Mouse (Mus musculus) left cerebral cortex, postnatal 10 days (tissue): ENCODE results near the gene Cpeb2. TPM values are rescaled to one million over a fixed set of nuclear protein-coding genes. Genes with fewer than 3 reads are reported as not detected.

Experiments used
- DNase-seq, 2 experiments: peaks; one replicate each; pipeline ENCODE4 v3.0.0; 2021 to 2022; ENCODE audit warnings: low spot score in 2 of 2, mixed read lengths in 1 of 2; ENCODE audit errors: extremely low spot score in 1 of 2
- intact Hi-C: fragments of 180-260 bp; cut with DNase I; formaldehyde crosslinking; loops from one replicate; pipeline ENCODE4 v1.15.1; 2025
- total RNA-seq, 2 experiments: library from RNA; stranded (reverse); gene quantifications; 2 replicates each; pipeline ENCODE4 v1.2.3; 2021

Cpeb2 gene
- total RNA-seq, 2 experiments from 2014 or later, result 61.9 to 66.7 TPM

DNA sequence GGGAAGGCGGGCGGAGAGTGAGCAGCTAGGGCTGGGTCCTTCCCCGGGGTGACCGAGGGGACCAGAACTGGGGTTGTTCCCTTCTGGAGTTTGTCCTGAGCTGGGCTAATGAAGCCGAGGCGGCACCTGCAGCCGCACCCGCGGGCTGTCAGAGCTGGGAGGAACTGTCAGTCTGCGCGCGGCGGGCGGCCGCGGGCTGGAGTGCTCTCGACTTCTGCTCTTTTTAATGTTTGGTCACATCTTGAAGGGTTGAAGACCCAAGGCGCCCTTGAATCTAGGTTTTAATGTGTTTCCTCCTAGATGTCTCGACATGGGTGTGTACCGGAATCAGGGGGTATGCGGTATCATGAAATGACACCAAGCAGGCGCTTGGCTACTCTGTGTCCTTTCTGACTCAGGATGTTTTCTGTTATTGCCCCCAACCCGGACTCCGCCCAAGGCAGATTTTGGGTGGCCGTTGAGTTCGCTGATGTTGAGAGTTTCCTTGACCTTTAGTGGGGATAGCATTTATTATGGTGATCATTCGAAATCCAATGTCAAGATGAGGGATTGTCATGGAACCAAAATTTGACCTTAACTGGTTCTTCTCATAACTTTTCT lies 2.3 kb downstream of the Cpeb2 start:
- peak in 1 of 2 experiments; percentile 46 for DNase-seq
- intact Hi-C loops, result loop anchor here (5.0 to 10.0 kb wide), 4 partner anchors 130 to 1348 kb away; no protein-coding TSS in a partner anchor

DNA sequence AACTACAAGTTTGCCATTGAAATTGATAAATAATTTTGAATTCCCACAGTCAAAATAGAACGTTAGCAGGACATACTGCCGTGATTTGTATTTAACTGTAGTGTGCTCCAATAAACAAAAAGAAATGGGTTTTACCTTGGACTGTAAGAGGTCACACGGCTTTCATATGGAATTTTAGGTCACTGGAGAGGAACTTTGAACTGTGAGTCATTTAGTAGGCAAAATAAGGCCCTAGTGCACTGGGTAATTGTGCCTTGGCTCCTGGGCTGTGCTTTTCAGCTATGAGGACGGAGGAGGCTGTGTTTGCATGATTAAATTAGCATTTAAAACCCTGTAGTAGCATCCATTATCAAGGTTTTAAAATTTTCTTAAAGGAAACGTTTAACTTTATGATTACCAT lies 3.0 kb downstream of the Cpeb2 start:
- intact Hi-C loops, result loop anchor here (5.0 to 10.0 kb wide), 4 partner anchors 129 to 1349 kb away; no protein-coding TSS in a partner anchor
- no peak for DNase-seq

DNA sequence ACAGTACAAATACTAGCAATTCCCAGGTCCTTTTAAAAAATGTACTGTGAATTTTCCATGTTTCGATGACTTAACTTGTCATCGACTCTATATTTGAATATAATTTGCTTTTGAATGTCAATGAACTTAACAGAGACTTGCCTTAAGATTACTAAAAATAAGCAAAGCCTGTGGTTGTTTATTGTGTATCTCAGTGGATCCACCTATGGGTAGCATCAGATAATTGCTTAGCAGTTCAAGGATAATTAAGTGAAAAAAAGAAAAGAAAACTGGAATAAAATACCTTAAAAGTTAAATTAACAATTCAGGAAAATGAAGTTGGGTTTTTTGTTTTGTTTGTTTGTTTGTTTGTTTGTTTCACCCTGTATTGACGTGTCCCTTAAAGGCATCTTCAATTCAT lies 3.5 kb downstream of the Cpeb2 start:
- DNase-seq, result no peak
- intact Hi-C loops, result loop anchor here (5.0 to 10.0 kb wide), 4 partner anchors 128 to 1349 kb away; no protein-coding TSS in a partner anchor

DNA sequence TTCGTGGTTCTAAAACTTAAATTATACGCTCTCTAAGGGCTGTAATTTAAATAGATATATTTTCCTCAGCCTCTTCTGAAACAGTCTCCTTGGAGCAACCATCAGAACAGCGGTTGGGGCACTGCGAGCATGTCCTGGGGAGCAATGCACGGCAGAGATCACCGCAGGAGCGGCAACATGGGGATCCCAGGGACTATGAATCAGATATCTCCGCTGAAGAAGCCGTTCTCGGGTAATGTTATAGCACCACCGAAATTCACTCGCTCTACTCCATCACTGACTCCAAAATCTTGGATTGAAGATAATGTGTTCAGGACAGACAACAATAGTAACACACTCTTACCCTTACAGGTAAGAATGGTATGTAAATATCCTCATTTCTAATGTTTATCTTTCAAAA lies 4.3 kb downstream of the Cpeb2 start:
- intact Hi-C loops, result loop anchor here (5.0 to 10.0 kb wide), 4 partner anchors 128 to 1350 kb away; no protein-coding TSS in a partner anchor
- no peak for DNase-seq

DNA sequence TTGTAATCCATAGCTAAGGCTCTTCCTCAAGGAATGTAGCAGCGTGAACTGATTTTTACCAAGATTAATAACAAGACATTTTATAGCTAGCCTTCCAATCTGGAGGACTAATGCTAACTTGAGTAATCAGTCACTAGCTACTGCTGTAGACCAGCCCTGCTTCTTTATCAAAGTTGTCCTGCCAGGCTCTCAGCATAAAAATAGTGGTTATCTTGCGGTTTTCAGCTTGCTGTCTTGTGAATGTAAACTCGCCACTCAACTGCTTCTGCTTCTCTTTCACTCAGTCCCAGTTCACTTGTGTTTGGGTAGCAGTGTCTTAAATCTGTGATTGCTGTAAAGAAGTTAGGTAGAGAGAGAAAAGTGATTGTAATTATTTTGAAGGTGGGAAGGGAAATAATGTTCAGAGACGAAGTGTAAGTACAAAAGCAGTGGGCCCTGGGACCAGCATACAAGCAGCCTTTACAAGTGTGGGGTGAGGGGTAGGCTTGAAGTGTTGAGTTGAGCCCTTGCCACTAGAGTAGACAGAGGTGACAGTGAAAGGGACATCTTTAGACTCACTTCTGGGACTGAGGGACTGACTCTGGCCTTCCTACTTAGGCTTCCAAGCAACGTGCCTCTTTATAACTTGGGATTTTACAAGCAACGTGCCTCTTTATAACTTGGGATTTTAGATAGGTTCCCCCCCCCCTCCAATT lies 6.3 kb downstream of the Cpeb2 start:
- DNase-seq, result no peak
- intact Hi-C loops, result loop anchor here (5.0 to 10.0 kb wide), 4 partner anchors 126 to 1352 kb away; no protein-coding TSS in a partner anchor

DNA sequence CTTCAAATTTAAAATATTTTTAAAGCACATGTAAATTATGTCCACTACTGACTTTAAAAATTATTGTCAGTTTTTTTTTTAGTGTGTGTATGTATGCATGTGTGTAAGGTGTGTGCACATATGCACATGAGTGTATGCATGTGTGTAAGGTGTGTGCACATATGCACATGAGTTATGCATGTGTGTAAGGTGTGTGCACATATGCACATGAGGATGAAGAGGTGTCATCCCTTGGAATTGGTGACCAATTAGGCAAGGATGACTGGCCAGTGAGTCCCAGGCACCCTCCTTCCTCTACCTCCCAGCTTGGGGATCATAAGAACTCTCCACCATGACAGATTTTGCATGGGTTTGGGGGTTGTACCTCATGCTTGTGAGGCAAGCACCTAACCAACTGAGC lies 7.8 kb downstream of the Cpeb2 start:
- DNase-seq, result no peak
- intact Hi-C loops, result no loop called here

DNA sequence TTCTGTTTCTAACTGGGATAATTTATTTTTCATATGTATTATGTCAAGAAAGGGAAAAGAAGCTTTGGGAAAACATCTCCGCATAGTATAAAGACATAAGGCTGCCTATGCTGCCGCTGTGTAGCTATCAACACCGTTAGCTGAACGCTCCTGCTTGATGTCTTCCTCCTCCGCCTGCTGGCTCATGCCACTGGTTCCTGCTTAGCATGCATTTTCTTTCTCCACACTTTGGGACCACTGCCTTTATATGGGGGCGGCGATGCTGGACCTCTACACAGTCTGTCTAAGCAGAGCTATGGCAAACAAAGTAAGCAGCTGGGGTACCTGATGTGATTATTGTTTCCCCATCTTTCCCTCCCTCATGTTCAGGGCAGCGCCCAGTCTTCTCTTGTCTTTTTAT lies 13.3 kb downstream of the Cpeb2 start:
- intact Hi-C loops, result no loop called here
- no peak for DNase-seq

DNA sequence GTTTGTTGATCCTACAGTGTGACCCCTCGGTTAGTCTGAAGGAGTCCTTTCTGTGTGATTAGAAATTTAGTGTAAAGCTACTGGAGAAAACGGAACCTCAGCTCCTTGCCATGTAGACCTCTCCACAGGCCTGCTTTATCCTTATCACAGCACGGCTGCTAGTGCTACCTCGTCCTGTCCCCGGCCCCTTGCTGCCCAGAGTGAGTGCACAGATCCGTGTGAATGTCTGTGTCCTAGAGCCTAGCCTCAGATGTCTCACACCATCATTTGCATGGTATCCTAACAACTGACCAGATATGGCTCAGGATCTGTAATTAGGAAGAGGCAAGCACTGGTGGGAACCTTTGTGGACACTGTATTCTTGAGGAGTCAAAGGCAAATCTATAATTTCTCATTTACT lies 14.0 kb downstream of the Cpeb2 start:
- intact Hi-C loops, result no loop called here

DNA sequence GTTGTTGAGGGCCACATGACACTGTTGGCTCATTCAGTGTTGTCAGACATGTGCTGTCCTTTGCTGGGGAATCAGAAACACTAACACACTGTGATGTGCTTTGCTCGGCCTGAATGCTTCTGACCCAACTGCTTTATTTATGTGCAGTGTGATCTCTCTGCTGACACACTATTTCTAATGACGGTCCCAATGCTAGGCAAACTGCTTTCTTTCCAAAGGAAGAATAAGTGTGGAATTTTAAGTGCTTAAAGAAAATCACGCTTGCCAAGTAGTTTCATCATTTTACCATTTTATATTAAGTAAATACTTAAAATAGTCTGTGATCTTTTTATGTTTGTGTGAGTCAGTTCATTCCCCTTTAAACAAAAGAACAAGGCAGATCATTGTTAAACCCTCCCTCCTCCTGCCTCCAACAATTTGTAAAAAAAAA lies 15.0 kb downstream of the Cpeb2 start:
- no peak for DNase-seq
- intact Hi-C loops, result no loop called here

More for the DNA sequence above, 14.0 kb downstream of the Cpeb2 start:
- no peak for DNase-seq

DNA sequence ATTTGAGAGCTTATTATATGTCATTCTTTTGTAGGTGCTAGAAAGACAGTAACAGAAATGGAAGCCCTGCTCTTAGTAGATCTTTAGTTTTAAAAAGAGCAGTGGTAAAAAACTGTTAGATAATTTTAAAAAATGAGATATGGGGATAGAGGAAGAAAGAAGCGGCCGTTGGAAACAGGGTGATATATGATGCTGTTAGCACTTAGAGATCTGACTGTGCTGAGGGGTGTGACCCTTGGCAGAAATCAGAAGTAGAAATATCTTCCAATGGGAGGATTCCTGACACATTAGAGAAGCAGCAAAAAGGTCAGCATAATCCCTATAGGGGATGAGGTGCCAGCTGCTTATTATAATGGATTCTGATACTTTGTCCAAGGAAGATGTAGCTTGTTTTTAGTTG lies 24.5 kb downstream of the Cpeb2 start:
- intact Hi-C loops, result no loop called here

DNA sequence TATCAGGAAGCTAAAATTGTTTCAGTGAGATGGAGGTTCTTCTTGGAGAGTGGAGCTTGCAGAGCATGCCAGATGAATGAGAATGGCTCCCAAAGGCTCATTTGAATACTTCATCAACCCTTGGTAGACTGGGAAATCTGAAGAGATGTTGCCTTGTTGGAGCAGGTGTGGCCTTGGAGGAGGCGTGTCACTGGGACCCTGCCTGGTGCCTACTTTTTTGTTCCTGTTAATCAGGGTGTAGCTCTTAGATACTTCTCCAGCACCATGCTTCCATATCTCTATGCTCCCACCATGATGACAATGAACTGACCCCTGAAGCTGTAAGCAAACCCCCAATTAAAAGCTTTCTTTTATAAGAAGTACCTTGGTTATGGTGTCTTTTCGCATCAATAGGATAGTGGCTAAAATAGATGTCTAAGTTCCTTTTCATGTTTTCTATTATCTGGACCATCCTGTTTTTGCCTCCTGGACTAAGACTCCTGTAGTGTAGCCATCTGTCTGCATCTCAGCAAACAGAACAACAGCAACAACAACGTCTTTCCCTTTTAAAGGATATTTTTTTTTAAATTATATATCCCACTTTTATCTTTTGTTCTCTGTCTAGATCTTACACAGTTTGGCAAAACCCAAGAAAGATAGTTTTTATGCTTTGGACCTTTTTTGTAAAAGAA lies 25.6 kb downstream of the Cpeb2 start:
- no peak for DNase-seq
- intact Hi-C loops, result no loop called here

More for the DNA sequence above, 24.5 kb downstream of the Cpeb2 start:
- DNase-seq, result no peak

DNA sequence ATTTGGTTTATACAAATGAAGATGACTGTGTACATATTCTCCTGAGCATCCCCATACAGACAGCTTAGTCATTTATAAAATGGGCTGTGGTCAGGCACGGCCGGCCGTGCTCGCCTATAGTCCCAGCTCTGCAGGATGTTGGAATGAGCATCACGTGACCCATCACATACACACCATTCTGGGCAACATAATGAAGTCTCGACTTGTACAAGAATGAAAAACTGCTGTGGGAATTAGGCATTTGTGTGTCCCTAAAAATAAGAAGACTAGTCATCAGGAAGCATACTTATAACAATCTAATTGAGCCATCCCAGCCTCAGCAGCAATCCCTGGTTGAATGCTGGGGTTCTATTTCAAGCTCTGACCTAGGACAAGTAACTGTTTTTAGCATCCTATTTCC lies 28.8 kb downstream of the Cpeb2 start:
- no peak for DNase-seq
- intact Hi-C loops, result no loop called here

DNA sequence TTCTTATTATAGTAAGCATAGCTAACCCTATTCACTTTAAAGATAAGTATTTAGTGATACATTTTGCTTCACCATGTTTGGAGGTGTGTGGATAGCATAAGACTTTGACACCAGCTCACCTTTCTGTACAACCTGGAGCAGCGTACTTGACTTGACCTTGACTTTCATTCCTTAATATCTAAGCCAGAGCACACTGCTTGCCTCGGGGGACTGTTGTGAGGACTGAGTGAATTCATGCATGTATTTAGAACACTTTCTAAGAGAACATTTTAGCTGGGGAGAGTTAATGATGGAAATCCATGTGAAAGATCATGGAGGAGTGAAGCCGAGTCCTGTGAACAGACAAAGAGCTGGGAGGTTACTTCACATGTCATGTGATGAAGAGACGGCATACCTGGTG lies 31.0 kb downstream of the Cpeb2 start:
- intact Hi-C loops, result no loop called here
- no peak for DNase-seq

DNA sequence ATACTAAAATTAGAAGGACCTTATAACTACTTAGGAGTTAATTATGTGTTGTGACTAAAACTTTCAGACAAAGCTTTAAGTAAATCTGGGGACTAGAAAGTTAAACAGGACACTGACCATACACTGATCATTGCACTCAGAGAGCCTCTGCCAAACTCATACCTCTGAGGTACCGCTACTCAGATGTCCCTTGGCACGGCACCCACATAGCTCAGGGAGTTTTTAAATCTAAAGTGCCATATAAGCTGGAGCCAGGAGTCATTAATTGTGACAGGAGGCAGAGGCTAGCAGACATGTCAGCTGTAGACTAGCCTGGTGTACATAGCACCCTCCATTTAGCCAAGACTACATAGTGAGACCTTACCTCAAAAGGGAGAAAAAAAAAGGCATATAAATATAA lies 31.7 kb downstream of the Cpeb2 start:
- DNase-seq, result no peak
- intact Hi-C loops, result no loop called here

DNA sequence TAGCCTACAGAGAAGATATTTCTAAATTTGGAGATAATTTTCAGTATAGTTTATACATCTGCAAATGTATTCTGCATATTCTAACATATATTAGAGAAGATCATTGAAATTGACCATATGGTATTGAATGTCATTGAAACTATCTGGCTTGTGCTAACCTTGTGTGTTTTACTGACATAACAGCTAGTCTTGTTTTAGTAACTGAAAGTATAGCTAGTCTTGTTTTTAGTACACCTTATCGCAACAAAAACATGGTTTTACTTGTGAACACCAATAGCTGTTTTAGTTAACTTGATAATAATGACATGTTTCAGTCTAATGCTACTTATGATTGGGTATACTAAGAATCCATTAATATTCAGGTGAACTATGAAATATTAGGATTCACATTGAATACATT lies 45.0 kb downstream of the Cpeb2 start:
- DNase-seq, result no peak
- intact Hi-C loops, result no loop called here

DNA sequence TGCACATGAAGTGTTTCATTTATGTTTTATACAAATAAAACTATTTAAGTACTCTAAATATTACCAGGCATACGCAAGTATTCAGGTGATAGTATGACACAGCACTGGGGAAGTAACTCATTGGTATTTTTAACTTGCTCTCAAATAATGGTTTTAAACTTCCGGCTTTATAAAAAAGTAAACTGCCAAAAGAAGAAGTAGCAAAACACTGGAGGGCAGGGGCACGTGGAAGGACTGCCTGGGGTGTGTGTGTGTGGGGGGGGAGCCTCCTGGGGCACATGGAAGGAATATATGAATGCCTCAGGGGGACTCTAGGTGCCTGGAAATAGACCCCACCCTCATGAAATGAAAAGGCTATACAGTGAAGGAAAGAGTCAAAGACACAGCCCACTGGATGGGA lies 46.8 kb downstream of the Cpeb2 start:
- no peak for DNase-seq
- intact Hi-C loops, result no loop called here

DNA sequence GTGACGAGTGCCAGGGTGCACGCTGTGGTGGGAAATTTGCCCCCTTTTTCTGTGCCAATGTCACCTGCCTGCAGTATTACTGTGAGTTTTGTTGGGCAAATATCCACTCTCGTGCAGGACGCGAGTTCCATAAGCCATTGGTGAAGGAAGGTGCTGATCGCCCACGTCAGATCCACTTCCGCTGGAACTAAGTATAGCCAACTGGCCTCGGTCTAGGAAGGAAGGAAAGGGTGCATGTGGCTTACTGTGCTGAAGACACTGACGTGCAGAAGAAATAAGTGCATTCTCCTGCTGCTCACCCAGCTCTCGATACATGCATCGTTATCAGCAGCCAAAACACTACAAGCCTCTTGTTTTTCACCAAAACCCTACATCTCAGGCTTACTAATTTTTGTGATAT lies 52.8 kb downstream of the Cpeb2 start:
- no peak for DNase-seq
- intact Hi-C loops, result no loop called here

DNA sequence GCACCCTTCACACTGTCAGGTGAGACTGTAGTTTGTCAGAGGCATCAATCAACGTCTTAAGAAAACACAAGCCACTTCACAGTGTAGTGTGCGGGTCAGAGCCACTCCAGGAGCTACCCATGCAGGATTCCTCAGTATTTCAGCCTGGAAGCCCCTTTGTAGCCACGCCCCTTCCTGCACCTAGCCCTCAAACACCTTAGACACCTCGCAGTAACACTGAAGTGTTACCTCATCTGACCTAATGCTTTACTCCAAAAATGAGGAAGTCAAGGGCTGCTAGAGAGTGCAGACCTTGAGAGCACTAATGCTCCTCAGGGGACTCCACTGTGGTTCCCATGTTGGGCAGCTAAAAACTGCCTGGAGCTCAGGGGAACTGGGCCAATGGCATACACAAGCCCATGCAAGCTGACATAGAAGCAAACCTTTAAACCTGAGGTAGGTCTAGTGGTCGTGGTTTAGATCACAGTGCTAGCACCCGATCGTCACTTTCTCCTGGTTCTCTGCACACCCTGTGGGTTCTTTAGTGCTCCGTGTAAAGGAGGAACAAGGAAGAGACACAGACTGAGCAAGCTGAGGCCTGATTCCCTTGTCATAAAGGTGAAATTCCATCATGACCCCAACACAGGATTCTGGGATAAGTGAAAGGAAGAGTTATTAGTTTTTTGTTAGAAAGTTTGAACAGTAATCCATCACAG lies 56.9 kb downstream of the Cpeb2 start:
- intact Hi-C loops, result no loop called here
- no peak for DNase-seq

DNA sequence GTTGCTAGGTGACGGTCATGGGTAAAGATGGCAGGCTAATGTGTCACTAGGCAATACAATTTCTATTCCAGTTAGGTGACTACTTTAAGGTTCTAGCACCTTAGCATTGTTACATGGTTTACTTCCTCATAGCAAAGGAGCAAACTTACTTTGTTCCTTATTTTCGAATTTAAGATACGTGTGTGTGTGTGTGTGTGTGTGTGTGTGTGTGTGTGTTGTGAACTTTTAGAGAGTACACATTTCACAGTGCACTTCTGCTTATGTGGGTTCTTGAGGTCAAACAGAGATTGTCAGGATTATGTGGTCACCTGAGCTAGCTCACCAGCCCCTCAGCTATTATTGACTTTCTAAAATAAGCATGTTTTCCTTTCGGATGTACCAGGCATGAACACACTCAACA lies 60.2 kb downstream of the Cpeb2 start:
- intact Hi-C loops, result no loop called here
- no peak for DNase-seq
